Mouse (Mus musculus) cerebellum, adult 11-12 months (tissue): ENCODE results near the gene Plekhg3.

Source experiments
- DNase-seq: peaks from one replicate; pipeline ENCODE4 v3.0.0; 2022

Plekhg3 gene

DNA sequence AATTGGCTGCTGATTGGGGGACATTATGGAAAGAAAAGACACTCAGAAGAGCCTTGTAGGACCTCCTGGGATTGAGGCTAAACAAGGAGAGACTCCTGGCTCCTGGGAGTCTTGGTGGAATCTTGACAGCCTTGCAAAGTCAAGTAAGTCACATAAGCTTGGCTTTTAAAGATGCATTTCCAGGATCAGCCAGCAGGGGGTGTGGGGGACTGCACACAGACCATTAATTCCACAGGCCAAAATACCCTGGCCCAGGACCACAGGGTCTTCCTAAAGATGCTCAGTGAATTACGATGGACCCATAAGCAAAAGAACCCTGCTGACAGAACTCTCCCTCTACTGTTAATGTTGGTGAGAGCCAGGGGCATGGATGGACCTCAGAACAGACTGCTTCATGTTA is 61.5 kb downstream of the Plekhg3 start:
- no peak for DNase-seq

DNA sequence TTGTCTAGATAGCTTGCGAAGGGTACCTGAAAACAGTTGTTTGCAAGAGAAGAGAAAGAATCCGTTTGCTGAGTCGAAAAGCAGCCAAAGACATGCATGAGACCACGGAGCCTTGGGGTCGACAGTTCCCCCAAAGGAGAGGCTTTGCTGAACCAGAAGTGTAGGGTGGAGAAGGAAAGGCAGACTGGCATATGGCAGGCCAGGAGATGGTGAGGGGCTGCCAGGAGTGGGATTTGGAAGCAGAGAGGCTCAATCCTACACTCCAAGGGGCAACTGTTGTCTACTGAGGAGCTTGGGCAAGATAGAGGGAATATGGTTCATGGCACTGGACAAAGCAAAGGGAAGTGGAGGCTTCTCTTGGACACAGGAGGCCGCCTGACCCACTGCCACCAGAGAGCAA is 62.6 kb downstream of the Plekhg3 start:
- DNase-seq = no peak

DNA sequence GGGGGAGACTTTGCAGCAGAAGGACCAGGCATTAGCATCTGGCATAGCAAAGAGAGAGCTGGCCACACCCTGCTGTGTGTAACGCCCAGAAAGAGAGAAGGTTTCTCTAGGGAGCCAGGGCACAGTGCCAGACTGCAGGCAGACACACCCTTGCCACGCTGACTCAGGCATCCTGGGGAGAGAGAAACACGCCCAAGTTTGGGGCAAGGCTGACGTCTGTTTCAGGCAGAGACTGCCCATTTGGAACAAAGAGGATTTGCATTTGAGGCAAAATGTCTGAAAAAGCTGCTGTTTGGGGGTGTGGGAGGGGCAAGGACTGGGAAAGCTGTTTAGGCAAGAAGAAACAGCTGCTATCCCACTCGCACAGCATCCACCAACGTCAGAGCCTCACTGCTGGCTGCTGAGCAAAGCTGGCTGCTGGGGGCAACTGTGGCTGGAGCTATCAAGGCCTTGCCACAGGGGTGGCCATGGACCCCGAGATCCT is 63.2 kb downstream of the Plekhg3 start:
- DNase-seq = peak; percentile 58

DNA sequence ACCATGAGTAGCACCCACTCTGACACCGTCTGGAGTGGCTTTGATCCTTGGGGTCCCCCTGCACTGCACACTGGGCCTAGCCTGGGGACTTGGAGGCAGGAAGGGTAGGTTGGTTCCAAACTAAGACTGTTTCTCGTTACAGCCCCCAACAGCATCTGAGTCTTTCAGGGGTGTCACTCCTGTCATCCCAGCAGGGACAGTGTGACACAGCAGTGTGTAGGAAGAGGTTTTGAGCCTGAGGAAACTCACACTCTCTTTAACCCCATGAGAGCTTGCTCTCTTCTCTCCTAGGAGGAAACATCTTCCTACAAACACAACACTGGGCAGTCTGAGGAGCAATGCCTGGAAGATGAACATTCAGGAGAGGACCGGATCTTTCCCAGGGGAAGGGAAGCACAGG is 63.9 kb downstream of the Plekhg3 start:
- no peak for DNase-seq

DNA sequence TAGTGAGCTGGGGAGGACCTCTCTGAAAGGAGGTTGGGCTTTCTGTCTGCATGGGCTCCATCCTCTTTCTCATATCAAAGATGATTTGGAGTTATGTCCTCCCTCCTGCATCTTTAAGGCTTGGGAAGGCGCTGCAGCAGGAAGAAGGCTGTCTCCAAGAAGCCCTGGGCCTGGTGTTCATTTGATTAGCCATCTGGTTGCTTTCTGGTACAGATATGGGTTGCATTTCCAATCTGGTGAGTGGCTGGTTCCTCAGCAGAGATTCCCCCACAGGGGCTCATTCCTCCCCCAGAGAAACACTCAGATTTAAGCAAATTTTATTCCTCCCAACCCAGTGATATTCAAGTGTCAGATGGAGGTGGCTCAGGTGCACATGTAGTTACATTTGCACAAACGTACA is 65.1 kb downstream of the Plekhg3 start:
- no peak for DNase-seq

DNA sequence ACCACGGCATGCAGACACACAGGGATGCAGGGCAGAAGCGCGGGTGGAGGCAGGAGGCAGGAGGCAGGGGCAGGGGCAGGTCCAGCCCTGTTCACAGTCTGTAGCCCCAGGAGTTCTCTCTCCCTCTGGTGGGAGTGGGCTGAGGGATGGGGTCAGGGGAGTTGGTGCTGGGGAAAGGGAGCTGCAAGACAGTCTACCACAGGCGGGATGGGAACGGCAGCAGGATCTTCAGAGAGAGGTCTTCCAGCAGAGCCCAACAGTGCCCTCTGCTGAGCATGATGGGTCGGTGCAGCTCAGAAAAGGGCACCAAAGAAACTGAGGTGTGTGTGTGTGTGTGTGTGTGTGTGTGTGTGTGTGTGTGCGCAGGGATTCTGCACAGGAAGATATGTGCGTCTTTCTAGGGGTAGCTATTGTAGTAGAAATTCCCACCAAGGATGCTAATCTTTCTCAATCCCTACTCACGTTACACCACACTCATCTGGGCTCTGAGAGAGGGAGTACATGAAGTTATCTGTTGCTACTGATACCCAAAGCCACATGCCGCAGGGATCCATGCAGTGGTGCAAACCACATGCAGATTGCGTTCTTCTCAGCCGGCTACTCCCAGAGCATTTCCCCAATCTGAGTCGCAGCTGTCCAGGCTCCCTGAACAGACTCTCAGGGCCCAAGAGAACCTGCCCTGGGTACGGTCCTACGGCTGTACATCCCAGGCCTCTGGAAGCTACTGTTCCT is 65.8 kb downstream of the Plekhg3 start:
- DNase-seq = peak; percentile 76

DNA sequence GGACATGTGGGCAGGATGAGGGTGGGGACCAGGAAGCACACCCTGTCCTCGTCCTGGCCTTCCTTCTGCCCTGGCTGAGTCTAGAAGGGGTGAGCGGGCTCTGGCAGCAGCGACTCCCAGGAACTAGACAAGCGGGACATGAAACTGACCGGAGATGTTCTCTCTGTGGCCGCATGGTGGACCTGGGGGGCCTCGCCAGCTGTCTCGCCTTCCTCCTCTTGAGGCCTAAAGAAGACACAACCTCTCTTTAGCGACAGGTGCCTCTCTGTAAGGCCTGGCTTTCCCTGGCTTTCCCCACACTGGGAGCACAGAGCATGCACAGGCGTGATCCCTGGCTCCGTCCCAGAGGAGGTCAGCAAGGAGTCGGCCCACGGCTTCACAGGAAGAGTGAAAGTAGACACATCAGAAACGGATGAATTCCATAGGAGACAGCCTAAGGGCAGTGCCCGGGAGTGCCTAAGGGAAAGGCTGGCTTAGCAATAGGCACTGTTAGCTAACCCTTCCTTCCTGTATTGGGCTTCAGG is 66.9 kb downstream of the Plekhg3 start:
- peak; percentile 72 for DNase-seq

DNA sequence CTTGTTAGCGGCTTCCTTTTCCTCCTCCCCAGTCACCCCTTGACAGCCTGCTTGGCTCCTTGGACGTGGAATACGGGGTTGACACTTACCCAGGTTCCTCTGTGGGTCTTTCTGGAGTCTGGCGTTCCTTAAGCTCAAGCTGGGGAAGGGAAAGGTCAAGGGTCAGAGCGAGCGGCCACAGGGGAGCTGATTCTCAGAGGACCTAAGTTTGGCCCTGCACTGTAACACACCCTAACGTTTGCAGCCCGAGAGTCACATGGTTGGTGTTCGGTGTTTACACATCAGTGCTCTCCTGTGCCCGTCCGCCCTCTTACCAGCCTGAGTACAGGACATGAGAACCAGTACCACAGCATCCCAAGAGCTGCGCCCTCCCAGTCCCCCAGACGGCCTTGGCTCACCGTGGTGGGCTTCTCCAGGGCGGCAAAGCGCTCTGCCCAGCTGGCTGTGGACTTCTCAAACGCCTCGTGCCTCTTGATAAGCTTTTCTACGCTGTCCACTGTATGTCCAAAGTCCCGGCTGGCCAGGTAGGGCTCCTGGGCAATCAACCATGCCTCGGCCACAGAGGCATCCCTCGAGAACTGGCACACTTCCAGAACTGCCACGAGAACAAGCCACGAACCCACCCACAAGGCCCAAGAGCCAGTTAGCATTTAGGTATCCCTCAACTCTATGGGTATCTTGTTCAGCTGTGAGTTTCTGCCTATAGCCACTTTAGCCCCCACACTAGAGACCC is 67.7 kb downstream of the Plekhg3 start:
- no peak for DNase-seq

DNA sequence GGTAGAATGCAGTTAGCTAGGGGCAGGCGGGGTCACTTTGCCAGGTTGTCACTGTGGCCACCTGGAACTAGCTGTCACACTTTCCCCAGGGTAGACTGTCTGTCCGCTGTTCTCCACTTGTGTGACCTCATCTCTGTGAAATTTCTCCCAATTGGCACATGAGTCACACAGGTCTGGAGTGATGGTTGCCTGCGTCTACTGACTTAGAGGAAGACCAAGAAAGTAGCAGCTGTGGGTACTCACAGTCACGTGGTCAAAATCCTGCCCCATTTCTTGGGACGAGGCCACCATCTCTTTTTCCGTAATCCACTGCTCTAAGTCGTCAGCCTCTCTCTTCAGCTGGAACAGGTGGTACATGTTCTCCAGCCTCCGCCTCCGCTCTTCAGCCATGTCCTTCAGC is 73.1 kb downstream of the Plekhg3 start:
- no peak for DNase-seq

DNA sequence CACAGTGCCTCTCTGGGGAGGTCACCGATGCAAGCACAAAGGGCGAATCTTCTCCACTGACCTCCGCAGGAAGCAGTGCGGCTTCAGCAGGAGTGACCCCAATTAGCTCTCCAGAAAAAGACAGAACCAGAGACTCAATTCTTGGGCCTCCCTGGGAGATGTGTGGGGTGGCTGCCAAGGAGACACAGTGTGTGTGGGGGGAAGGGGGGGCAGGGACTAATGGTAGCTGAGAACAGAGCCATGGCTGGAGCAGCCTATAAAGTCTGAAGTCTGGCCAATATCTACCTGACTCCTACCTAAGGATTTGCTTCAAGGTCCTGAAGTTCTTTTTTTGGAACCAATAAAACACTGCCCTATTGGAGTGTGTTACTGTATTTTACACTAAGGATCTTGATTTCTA is 73.9 kb downstream of the Plekhg3 start:
- no peak for DNase-seq

DNA sequence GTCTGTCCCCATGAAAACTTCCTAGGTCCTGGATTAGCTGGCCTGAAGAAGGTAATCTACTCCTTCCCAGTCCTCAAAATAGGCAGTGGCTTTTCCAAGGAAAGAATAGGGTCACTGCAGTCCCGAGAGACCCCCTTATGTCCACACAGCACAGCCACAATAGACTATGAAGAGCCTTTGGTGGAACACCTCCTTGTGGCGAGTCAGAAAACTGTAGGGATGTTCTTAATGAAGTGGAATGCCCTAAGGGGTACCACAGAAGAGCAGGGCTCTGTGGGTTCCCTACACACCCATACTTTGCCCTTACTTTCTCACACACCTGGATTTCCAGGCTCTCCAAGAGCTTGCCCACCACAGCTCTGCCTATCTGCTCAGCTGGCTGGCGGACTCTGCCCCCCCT is 75.1 kb downstream of the Plekhg3 start:
- DNase-seq = no peak

DNA sequence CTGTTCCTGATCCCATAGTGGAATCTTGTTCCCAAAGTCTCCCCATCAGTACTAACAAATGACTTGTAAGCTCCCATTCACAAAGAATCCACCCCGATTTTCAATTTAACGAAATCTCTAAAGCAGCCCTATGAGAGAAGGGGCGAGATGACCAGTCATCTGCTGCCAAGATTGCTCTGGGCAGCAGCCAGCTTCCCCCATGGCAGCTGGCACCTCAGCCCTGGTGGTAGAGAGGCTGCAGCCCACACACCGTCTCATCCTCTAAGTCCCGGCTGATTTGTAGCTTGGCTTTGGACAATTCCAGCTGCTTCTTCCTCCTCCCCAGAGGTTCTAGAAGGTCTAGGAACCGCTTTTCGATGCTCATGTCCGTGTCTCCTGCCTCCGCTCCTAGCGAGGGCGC is 77.5 kb downstream of the Plekhg3 start:
- DNase-seq = no peak

DNA sequence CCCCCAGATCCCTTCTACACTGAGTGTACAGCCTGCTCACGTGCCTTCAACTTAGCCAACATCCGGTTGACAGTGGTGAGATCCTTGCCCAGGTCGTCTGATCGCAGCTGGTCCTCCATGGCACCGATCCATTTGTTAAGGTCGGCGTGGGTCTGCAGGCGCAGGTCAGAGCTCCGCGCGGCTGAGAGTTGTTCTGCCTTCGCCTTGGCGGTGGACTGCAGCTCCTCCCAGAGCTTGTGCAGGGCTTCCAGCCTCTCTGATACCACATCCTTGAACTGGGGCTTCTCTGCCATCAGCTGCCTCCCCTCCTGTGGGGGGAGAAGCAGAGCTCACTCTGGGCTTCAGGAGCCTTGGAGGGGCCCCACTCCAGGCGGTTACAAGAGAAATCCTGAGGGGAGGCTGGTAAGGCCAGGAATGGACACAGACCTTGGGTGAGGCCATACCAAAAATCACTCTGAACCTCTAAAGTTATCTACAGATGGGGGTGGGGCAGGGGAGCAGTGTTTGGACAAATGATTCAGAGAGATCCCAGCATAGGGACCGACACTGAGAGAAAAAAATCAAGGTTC is 78.4 kb downstream of the Plekhg3 start:
- DNase-seq = no peak

DNA sequence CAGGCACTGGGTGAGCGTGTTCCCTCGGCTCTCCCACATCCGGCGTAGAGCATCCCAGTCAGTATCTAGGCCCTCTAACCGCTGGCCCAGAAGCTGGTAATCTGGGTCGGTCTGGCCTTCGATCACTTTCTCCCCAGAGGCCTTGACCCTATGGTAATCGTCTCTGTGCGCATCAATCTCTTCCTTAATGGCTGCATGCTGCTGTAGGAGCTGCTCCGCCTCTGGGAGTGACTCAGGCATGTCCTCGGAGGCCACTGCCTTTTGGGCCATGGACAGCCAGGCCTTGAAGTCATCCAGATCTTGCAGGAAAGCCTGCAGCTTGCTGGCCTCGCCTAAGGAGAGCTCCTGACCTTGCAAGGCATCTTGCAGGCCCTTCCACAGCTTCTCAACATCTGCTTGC is 81.9 kb downstream of the Plekhg3 start:
- DNase-seq = no peak

DNA sequence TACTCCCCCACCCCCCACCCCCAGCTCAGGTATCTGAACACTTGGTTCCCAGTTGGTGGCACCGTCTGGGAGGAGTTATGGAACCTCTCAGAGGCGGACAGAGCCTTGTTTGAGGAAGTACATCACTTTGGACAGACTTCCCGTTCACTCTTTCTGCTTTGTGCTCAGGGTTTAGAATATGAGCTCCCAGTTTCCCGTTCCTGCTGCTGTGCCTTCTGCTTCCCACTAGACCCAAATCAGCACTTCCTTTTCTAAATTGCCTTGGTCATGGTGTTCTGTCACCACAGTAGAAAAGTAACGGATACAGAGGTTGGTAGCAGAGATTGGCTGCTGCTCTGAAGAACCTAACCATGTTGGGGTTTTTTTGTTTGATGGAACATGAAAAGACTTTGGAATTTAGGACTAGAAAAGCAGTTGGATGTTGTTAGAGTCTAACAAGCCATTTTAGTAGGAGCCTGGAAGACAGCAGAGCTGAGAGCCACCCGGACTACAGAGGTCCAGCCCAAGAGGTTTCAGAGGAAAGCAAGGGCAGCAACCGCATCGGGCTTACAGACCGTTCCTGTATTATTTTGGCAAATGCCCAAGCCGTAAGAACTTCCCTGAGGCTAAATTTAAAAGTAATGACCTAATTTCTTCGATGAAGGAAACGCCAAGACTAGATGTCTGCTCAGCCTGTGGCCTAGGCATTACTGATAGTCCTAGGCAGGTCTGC is 84.3 kb downstream of the Plekhg3 start:
- DNase-seq = no peak

DNA sequence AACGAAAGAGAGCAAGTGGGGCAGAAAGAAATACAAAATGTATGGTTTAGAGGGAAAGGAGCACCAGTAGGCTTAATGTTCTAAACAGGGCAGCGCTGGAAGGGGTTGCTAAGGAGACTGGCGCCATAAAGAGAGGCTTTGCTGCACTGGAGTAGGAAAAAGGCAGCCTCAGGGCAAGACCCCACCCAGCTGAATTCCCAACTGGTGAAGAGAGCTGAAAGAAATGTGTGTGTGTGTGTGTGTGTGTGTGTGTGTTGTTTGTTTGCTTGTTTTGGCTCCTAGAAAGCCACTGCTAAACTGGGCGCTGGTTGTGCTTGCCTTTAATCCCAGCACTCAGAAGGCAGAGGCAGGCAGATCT is 84.9 kb downstream of the Plekhg3 start:
- no peak for DNase-seq

DNA sequence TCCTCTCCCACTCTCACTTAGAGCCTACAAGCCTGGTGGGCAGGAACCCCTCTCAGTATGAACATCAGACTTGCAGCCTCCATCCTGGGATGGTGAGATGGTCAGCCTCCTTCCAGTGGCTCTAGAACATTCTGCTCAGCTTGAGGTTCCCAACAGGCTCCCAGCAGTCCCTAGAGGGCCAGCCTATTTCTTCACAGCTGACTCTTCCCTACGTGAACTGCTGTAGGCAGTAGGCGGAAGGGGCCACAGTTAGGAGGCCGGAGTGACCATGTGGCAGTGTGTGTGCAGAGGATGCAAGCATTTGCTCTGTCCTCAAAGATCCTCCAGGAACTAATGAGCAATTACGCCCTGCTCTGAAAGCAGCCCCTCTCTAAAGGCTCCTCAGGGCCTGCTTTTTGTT is 87.5 kb downstream of the Plekhg3 start:
- DNase-seq = no peak

DNA sequence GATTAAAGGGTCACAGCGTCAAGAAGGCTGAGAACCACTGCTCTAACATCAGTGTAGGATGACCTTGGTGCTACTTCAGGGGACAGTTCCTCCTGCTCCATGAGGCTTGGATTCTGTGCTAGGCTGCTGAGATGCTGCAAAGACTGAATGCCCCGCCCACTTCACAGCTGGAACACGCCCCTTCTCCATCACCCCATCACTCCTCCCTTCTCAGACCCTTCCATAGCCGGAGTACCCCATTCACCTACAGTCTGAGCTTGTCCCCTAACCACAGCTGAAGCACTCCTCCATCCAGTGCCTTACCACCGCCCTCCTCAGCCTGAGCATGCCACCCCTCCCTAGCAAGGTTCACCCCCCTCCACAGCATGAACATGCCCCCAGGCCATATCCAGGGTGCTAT is 89.2 kb downstream of the Plekhg3 start:
- no peak for DNase-seq

DNA sequence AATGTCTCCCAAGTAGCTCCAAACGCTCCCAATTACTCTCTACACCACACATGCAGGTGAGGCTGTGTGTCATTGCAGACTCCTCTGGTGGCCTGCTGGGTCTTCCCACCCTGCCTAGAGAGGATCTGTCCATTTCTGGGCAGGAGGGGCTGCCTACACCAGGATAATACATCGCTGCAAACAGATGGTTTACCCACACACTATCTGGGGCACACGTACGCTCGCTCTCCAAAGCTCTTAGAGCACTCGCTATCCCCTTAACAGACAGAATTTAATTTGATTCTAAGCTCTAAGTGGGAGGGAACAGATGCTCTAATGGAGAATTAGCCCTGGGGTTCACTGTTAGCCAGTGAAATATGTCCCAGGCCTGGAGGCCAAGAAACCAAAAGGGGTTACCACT is 92.7 kb downstream of the Plekhg3 start:
- no peak for DNase-seq
